ENCODE assay signal across 9 mouse cellular contexts in genomic region chr10:75100298-75100697, GRCm38 (mm10). TPM values are rescaled to one million over a fixed set of nuclear protein-coding genes. Genes with fewer than 3 reads are reported as not detected.
A peak's percentile ranks its signal among the peaks of the same experiment; 100 is the strongest.
DNase-seq lines count a peak whose midpoint lies in the region; ATAC-seq and TF ChIP-seq lines count a peak whose summit lies in the region.
"Had no signal": no experiment of that assay in that cellular context is flagged by ENCODE, and none has a peak within 500 bp of the region (broad histone marks: within the 10 kb centered on the region; RNA-seq: fewer than 3 reads in every experiment).

No protein-coding gene starts in this region.

- H3K27ac ChIP-seq in forebrain, embryonic 14.5 days (ENCODE audit: low read depth, low read length): no peak overlapping the region
- H3K27ac ChIP-seq in forebrain, embryonic 10.5 days: no peak overlapping the region
- peak overlapping the region; percentile 59; the same call in 1 of the 2 replicates for H3K27ac ChIP-seq in neural tube, embryonic 13.5 days (replicated peaks)
- H3K27ac ChIP-seq in stomach, postnatal 0 days (replicated peaks): no peak overlapping the region

- no peaks in the 10 kb centered on the region for H3K27me3 ChIP-seq in forebrain, embryonic 14.5 days (replicated peaks; ENCODE audit: control insufficient read depth, insufficient read depth, low read length)
- H3K27me3 ChIP-seq in forebrain, embryonic 10.5 days (ENCODE audit: poor library complexity, severe bottlenecking): peaks cover 50% of the 10 kb centered on the region
- H3K27me3 ChIP-seq in neural tube, embryonic 13.5 days: no peaks in the 10 kb centered on the region
- no peaks in the 10 kb centered on the region for H3K27me3 ChIP-seq in stomach, postnatal 0 days (ENCODE audit: control insufficient read depth, insufficient read depth, low read length)

- ATAC-seq in forebrain, embryonic 14.5 days: no peak
- ATAC-seq in neural tube, embryonic 13.5 days (ENCODE audit: low read depth): no peak
- ATAC-seq in stomach, postnatal 0 days (ENCODE audit: low FRiP score, low TSS enrichment): peak; percentile 18; the same call in 1 of the 2 replicates
- ATAC-seq in activated CD4-positive, CD25-positive, alpha-beta regulatory T cell, adult 4 months: no peak

- TF ChIP-seq CTCF in stomach, postnatal 0 days (IDR thresholded peaks at IDR 0.05; ENCODE audit: low read depth): no peak

- no peak overlapping the region for H3K4me3 ChIP-seq in forebrain, embryonic 14.5 days (ENCODE audit: low read depth, low read length)
- H3K4me3 ChIP-seq in forebrain, embryonic 10.5 days: no peak overlapping the region
- H3K4me3 ChIP-seq in neural tube, embryonic 13.5 days: no peak overlapping the region
- H3K4me3 ChIP-seq in stomach, postnatal 0 days (ENCODE audit: low read depth, low read length): no peak overlapping the region

- peaks cover 25% of the 10 kb centered on the region for H3K4me1 ChIP-seq in forebrain, embryonic 14.5 days (ENCODE audit: control insufficient read depth, insufficient read depth, low read length)
- peaks cover 61% of the 10 kb centered on the region for H3K4me1 ChIP-seq in forebrain, embryonic 10.5 days
- H3K4me1 ChIP-seq in neural tube, embryonic 13.5 days (replicated peaks): peaks cover 62% of the 10 kb centered on the region
- peaks cover 10% of the 10 kb centered on the region for H3K4me1 ChIP-seq in stomach, postnatal 0 days (replicated peaks; ENCODE audit: control insufficient read depth, insufficient read depth)

- H3K36me3 ChIP-seq in forebrain, embryonic 14.5 days (ENCODE audit: control insufficient read depth, insufficient read depth, low read length): no peaks in the 10 kb centered on the region
- 0 out of 2 replicates have a peak, but pooled peaks cover 4% of the 10 kb centered on the region for H3K36me3 ChIP-seq in forebrain, embryonic 10.5 days (replicated peaks)
- H3K36me3 ChIP-seq in neural tube, embryonic 13.5 days: no peaks in the 10 kb centered on the region
- no peaks in the 10 kb centered on the region for H3K36me3 ChIP-seq in stomach, postnatal 0 days (ENCODE audit: control insufficient read depth, insufficient read depth, low read length)

- TF ChIP-seq EP300 in stomach, postnatal 0 days (optimal IDR thresholded peaks at IDR 0.05): no peak

- DNase-seq in forebrain, embryonic 14.5 days (ENCODE audit: low spot score): peak; percentile 51
- DNase-seq in forebrain, embryonic 10.5 days (ENCODE audit: extremely low spot score, low spot score): no peak
- DNase-seq in neural tube, embryonic 10.5 days (ENCODE audit: extremely low spot score, low spot score): no peak
- peak; percentile 85 for DNase-seq in layer of hippocampus, adult 9-11 months
- no peak for DNase-seq in stomach, postnatal 0 days (ENCODE audit: low spot score)
- no peak for DNase-seq in adipocyte (ENCODE audit: low spot score)
- DNase-seq: kidney, adult 9 months had no signal

- H3K4me2 ChIP-seq in forebrain, embryonic 14.5 days (ENCODE audit: low read length): no peak overlapping the region
- H3K4me2 ChIP-seq in neural tube, embryonic 13.5 days: no peak overlapping the region
- H3K4me2 ChIP-seq in stomach, postnatal 0 days (replicated peaks; ENCODE audit: low read depth): no peak overlapping the region; the same call in 1 of the 2 replicates

- no peaks in the 10 kb centered on the region for H3K9me3 ChIP-seq in forebrain, embryonic 14.5 days (replicated peaks; ENCODE audit: control insufficient read depth, low read length)
- no peaks in the 10 kb centered on the region for H3K9me3 ChIP-seq in forebrain, embryonic 10.5 days
- H3K9me3 ChIP-seq in neural tube, embryonic 13.5 days: no peaks in the 10 kb centered on the region
- no peaks in the 10 kb centered on the region for H3K9me3 ChIP-seq in stomach, postnatal 0 days (ENCODE audit: control insufficient read depth, low read length)

- H3K9ac ChIP-seq in forebrain, embryonic 14.5 days (ENCODE audit: low read length): no peak overlapping the region
- no peak overlapping the region for H3K9ac ChIP-seq in neural tube, embryonic 13.5 days
- H3K9ac ChIP-seq in stomach, postnatal 0 days (ENCODE audit: low read length): no peak overlapping the region

- WGBS in forebrain, embryonic 14.5 days: 77% methylated on average over 7 of the region's 7 CpGs
- 89% methylated on average over 7 of the region's 7 CpGs for WGBS in forebrain, embryonic 10.5 days
- 47% methylated on average over 7 of the region's 7 CpGs for WGBS in neural tube, embryonic 13.5 days
- WGBS in stomach, postnatal 0 days: 44% methylated on average over 7 of the region's 7 CpGs

RNA-seq across cellular contexts. Expression of gene Bcr, which starts 39.9 kb away (rescaled TPM):
- 12.6 and 12.8 TPM in 2 replicates for polyA plus RNA-seq in forebrain, embryonic 14.5 days (2014; fragmentation: Nextera tagmentation; extraction: Ambion mirVana)
- polyA plus RNA-seq in forebrain, embryonic 10.5 days (2016; fragmentation: Nextera tagmentation; extraction: Ambion mirVana): 6.2 and 7.3 TPM in 2 replicates
- polyA plus RNA-seq in neural tube, embryonic 13.5 days (2015; fragmentation: Nextera tagmentation; extraction: Ambion mirVana): 14.5 and 16.8 TPM in 2 replicates
- polyA plus RNA-seq in stomach, postnatal 0 days (2015; fragmentation: Nextera tagmentation; extraction: Ambion mirVana): 4.5 and 4.7 TPM in 2 replicates
- polyA plus RNA-seq in activated CD4-positive, CD25-positive, alpha-beta regulatory T cell, adult 4 months (2017; shearing (Covaris generic)): 1 to 10 TPM; 3.7 to 4.6 TPM

Comparison
In these comparisons a context has a peak if more than half of its experiments do, and no peak if none do; other contexts are left out.
1. DNase-seq: peak in forebrain, embryonic 14.5 days (single experiment) and layer of hippocampus, adult 9-11 months (single experiment); none in forebrain, embryonic 10.5 days (single experiment), neural tube, embryonic 10.5 days (single experiment), stomach, postnatal 0 days (single experiment) and adipocyte (single experiment).